Mouse (Mus musculus): ENCODE measurements around the gene Ripply3.

Ripply3 gene

GRCm38 (mm10) chr16:94358091-94358490 is 29.9 kb downstream of the Ripply3 start:
- WGBS, result 90% methylated on average over 3 of the region's 3 CpGs

DNA sequence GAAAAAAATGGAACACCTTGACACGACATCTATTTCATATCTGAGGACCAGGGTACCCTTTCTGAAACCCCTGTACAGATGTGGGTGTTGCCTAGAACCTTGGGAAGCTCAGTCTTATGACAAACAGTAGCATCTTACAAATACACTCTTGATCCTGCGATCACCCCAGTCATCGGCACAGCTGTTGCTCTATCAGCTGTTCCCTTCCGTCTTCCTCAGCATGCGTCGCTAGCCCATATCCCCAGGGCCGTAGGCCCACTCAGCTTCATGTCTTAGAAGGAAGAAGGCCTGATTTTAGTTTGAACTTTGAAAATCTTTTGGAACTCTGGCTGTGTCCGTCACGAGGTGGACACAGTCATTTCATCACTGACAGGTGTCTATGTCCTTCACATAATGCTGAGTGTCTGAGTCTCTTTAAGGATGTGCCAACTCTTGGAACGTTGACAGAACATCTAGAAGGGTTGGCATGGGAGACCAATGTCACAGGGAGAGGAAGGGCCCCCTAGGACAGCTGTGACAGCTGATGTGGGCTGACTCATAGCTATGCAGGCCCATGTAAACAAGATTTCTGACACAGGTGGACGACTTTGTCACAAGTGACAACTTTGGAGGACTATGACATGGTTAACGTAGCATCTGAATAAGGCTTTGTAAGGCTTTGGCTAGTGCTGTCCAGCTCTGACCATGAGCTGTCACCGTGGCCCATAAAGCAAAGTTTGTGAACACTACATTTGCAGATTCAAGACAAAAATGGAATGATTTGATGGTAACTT is 32.5 kb downstream of the Ripply3 start:
- WGBS, result 89% methylated on average over 13 of the region's 13 CpGs

DNA sequence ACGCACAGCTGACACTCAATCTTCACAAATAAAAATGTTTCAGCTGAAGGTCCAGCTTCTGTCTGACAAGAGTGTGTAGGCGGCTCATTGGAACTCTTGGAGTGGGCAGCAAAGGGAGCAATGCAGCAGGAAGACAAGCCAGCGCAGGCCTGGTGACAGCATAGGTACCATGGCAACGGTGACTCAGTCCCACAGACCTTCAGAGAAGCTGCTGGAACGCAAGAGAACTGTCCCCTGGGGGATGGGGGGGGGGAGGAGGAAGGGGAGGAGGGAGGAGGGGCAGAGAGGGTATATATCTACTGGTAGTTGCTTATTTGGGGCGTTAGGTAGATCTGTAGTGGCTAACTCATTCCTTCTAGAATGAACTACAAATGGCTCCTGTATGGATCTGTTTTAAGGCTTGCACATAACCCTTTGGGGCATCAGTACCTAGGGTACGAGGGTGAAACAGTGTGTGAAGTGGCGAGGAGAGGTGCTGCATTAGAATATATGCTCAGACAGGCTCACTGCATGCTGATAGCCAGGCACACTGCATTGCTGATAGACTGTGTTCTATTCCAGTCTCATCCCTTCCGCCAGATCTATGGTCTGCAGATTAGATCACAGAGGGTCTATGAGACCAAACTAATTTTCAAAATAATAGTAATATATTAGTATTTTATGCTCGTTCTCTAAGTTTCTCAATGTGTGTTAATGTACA is 34.1 kb downstream of the Ripply3 start:
- 34% methylated on average over 10 of the region's 10 CpGs for WGBS

DNA sequence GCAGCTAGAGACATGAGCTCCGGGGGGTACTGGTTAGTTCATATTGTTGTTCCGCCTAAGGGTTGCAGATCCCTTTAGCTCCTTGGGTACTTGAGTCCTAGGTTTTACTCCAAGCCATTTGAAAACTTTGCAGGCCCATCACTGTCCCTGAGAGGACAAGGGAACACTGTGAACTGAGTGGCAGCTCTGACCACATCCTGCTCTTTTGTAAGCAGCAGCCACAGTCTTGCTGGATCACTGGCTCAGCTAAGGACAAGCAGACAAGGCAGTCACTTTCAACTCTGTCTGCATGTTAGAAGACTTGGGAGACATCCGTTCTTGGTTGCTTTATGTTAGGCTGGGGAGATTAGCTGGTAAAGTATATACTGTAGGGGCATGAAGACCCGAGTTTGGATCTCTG is 35.6 kb downstream of the Ripply3 start:
- 84% methylated on average over 4 of the region's 4 CpGs for WGBS

GRCm38 (mm10) chr16:94365435-94365834 is 37.2 kb downstream of the Ripply3 start:
- WGBS, result 89% methylated on average over 3 of the region's 3 CpGs

GRCm38 (mm10) chr16:94369596-94370172 is 41.5 kb downstream of the Ripply3 start:
- WGBS, result 1% methylated on average over 6 of the region's 6 CpGs

- under 1% methylated on average over 73 of the region's 79 CpGs for WGBS
Measured at GRCm38 (mm10) chr16:94370173-94370914, 42.1 kb downstream of the Ripply3 start, which contains the start of gene Ttc3. TSS of gene Ttc3 (plus strand) at chr16:94370618.

GRCm38 (mm10) chr16:94370915-94371300 is 42.7 kb downstream of the Ripply3 start:
- WGBS, result under 1% methylated on average over 43 of the region's 43 CpGs

DNA sequence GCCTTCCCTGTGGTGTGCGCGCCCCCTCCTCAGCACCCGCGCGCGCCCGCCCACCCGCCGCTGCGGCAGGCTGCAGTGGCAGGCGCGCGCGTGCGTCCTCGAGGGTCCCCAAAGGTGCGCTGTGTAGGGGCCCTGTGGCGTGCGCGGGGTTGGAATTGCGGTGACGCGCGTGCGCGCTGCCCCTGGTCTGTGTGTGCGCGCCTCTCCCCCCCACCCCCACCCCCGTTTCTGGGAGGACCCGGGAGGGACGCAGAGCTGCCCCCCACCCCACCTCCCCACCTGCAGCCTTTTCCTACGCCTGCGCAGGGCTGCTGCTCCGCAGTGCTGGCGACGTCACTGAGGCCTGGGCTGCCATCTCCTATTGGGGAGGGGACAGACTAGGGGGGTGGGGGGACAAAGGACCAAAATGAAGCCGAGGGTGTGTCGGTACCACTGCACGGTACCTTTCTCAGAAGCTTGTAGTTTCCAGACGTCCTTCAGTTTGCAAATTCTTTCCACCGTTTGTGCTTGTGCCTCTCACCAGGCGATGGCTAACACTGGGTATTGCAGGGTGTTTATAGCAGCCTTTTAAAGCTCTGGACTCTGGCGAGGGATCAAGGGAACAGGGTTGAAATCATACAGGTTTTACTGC is 43.2 kb downstream of the Ripply3 start, which contains the start of gene Pigp:
TSS of gene Pigp (minus strand) at position 542 of the 631 bp plus-strand sequence.
- under 1% methylated on average over 39 of the region's 43 CpGs for WGBS

GRCm38 (mm10) chr16:94379386-94379785 is 51.2 kb downstream of the Ripply3 start:
- WGBS, result 53% methylated on average over 1 of the region's 1 CpGs

GRCm38 (mm10) chr16:94383277-94383676 is 55.1 kb downstream of the Ripply3 start:
- 79% methylated on average over 3 of the region's 3 CpGs for WGBS
